Mouse (Mus musculus): ENCODE measurements around the gene Eml4.

DNA sequence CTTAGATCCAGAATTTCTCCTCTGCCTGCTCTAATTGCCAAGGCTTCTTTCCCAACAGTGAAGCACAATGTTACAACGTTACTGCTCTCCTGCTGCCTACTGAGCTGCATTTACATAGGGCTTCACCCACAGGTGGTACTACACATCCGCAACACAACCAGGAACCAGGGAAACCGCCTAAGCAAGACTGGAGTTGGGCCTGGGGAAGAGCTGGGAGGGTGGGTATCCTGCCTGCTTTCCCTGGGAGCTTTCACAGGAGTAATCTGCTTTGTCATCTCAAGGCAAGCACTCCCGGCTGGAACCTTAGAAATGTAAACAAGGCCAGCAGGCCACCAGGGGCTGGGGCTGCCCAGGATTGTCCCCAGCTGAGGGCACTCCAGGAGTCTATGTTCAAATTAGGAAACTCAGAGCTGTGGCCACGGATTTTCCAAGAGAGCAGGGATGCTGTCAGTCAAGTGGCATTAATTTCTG, 175.4 kb downstream of the Eml4 start:
- TF ChIP-seq CTCF (IDR thresholded peaks at IDR 0.05; ENCODE audit: low read depth) (no peak), EP300 (IDR thresholded peaks at IDR 0.05; ENCODE audit: low read depth) (no peak)
